Mouse (Mus musculus) liver, embryonic 16.5 days (tissue): ENCODE data around the gene Etv5. TPM values are rescaled to one million over a fixed set of nuclear protein-coding genes. Genes with fewer than 3 reads are reported as not detected.
A peak's percentile ranks its signal among the peaks of the same experiment; 100 is the strongest.

Source experiments
- ATAC-seq: fragments of 200-750 bp; cut with Nextera tagmentation; 2 replicates; pipeline ENCODE4 v1.8.0; 2017; ENCODE audit warnings: low read depth, mild to moderate bottlenecking, moderate number of reproducible peaks, moderate library complexity
- H3K27ac ChIP-seq: fragments of 300-500 bp; sonication (generic); 2 replicates; pipeline ENCODE4 v1.5.1; 2014; ENCODE audit warnings: mild to moderate bottlenecking, low read length
- H3K27me3 ChIP-seq: fragments of 300-500 bp; sonication (generic); 2 replicates; pipeline ENCODE4 v1.6.1; 2014; ENCODE audit warnings: low read depth, low read length, mixed read lengths; ENCODE audit not compliant: control insufficient read depth, insufficient read depth
- H3K36me3 ChIP-seq: fragments of 300-500 bp; sonication (generic); 2 replicates; pipeline ENCODE4 v1.6.1; 2014; ENCODE audit warnings: mild to moderate bottlenecking; ENCODE audit not compliant: control insufficient read depth, insufficient read depth
- H3K4me1 ChIP-seq: fragments of 300-500 bp; sonication (generic); 2 replicates; pipeline ENCODE4 v1.6.1; 2014; ENCODE audit warnings: low read depth, low read length, mixed read lengths; ENCODE audit not compliant: control insufficient read depth
- H3K4me2 ChIP-seq: fragments of 300-500 bp; sonication (generic); 2 replicates; pipeline ENCODE4 v1.6.1; 2014; ENCODE audit warnings: low read depth, low read length, mixed read lengths
- H3K4me3 ChIP-seq: fragments of 300-500 bp; sonication (generic); 2 replicates; pipeline ENCODE4 v1.5.1; 2014; ENCODE audit warnings: low read depth, mild to moderate bottlenecking, low read length
- H3K9ac ChIP-seq: fragments of 300-500 bp; sonication (generic); 2 replicates; pipeline ENCODE4 v1.6.1; 2014; ENCODE audit warnings: low read depth, low read length
- H3K9me3 ChIP-seq: fragments of 300-500 bp; sonication (generic); replicated peaks from 2 replicates; pipeline ENCODE4 v1.6.1; 2016; ENCODE audit warnings: low read length; ENCODE audit not compliant: control insufficient read depth
- WGBS: fragments of 180-500 bp; shearing (Covaris S2); extraction: QIAGEN DNeasy Blood & Tissue Kit; methylation state at CpG from one replicate; pipeline ENCODE4 v1.1.7; 2014; ENCODE audit not compliant: insufficient replicate concordance; 5-methylcytosine and 5-hydroxymethylcytosine counted together
- polyA plus RNA-seq: library from polyadenylated mRNA; unstranded; fragments of >200 nt; fragmentation: Nextera tagmentation; extraction: Ambion mirVana; gene quantifications from 2 replicates; pipeline ENCODE4 v1.2.1, GENCODE M21; 2015

The Etv5 gene
- polyA plus RNA-seq, 1 experiment from 2014 or later: 3.8 TPM

GRCm38 (mm10) chr16:22434530-22434929 is 5.0 kb downstream of the Etv5 start:
- no peak overlapping the region for H3K4me3 ChIP-seq
- H3K4me1 ChIP-seq: peaks cover 6% of the 10 kb centered on the region
- no peak overlapping the region for H3K4me2 ChIP-seq
- H3K9me3 ChIP-seq: no peaks in the 10 kb centered on the region
- no peak overlapping the region for H3K27ac ChIP-seq
- ATAC-seq: no peak
- H3K9ac ChIP-seq: no peak overlapping the region
- peaks cover 16% of the 10 kb centered on the region for H3K27me3 ChIP-seq
- WGBS: 69% methylated on average over 5 of the region's 5 CpGs
- no peaks in the 10 kb centered on the region for H3K36me3 ChIP-seq

- Histone ChIP-seq H3K27ac (no peak overlapping the region), H3K4me3 (no peak overlapping the region), H3K4me2 (no peak overlapping the region), H3K27me3 (peaks cover 12% of the 10 kb centered on the region), H3K9me3 (no peaks in the 10 kb centered on the region), H3K4me1 (peaks cover 5% of the 10 kb centered on the region), H3K9ac (no peak overlapping the region), H3K36me3 (no peaks in the 10 kb centered on the region)
- ATAC-seq: no peak
- WGBS: 47% methylated on average over 12 of the region's 12 CpGs
These were observed 5.6 kb downstream of the Etv5 start for GRCm38 (mm10) chr16:22433944-22434343.

- WGBS: 35% methylated on average over 12 of the region's 12 CpGs
- ATAC-seq: no peak
These were observed 7.7 kb downstream of the Etv5 start for GRCm38 (mm10) chr16:22431773-22432172.

DNA sequence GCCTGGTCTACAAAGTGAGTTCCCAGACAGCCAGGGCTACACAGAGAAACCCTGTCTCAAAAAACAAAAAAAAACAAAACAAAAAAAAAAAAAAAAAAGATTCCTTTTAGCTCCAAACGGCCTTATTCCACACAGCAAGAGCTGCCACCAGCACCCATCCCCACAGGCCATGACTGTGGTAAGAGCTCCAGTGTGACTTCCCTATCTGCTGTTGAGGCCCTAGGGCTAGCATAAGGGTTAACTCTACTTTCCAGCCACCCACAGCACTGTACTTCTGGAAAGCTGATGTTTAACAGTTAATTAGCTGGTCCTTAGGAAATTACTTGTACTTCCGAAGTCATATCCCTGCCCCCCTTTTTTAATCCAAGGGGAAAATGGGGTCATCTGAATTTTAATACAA is 8.2 kb downstream of the Etv5 start:
- H3K4me2 ChIP-seq: no peak overlapping the region
- no peaks in the 10 kb centered on the region for H3K36me3 ChIP-seq
- H3K9ac ChIP-seq: no peak overlapping the region
- no peaks in the 10 kb centered on the region for H3K9me3 ChIP-seq
- H3K27me3 ChIP-seq: no peaks in the 10 kb centered on the region
- no peak for ATAC-seq
- H3K4me3 ChIP-seq: no peak overlapping the region
- no peaks in the 10 kb centered on the region; the same call in 1 of the 2 replicates for H3K4me1 ChIP-seq
- WGBS: 44% methylated on average over 2 of the region's 2 CpGs
- no peak overlapping the region for H3K27ac ChIP-seq

More at GRCm38 (mm10) chr16:22431773-22432172, 7.7 kb downstream of the Etv5 start:
- Histone ChIP-seq H3K4me3 (no peak overlapping the region), H3K27me3 (no peaks in the 10 kb centered on the region), H3K36me3 (no peaks in the 10 kb centered on the region), H3K4me2 (no peak overlapping the region), H3K4me1 (no peaks in the 10 kb centered on the region; the same call in 1 of the 2 replicates), H3K9me3 (no peaks in the 10 kb centered on the region), H3K27ac (no peak overlapping the region), H3K9ac (no peak overlapping the region)

DNA sequence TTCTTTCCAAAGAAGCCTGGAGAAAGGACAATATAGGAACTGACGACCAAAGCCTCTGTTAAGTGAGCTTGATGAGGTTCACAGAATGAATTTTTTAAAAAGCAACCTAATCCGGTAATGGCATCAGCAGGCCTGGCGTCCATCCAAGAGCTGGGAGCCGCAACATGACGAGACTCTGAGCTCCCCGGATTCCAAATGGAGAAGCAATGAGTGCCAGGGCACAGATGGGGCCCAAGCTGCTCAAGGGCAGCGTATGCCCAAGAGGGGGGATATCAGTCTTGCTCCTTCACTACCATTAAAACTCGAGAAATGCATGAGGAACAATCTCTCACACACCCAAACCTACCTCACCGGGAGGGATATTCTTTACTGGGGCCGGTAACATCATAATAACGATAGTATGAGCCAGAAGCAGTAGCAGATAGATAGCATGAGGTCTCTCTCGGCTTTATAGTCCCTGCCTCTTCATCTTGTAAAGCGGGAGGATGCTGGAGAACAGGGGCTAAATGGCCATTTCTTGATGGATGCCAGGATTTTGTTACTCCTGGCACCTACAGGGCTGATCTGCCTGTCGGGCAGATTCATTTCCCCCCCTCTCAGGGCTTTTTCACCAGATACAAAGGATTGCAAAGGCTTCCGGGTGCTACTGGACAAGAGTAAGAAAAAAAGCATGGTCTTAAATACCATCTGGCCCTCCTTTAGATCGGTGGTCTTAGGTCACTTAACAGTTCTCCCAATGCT is 9.1 kb downstream of the Etv5 start:
- Histone ChIP-seq H3K4me3 (no peak overlapping the region), H3K27me3 (no peaks in the 10 kb centered on the region), H3K27ac (no peak overlapping the region), H3K9ac (no peak overlapping the region), H3K9me3 (no peaks in the 10 kb centered on the region), H3K4me2 (no peak overlapping the region), H3K4me1 (no peaks in the 10 kb centered on the region; the same call in 1 of the 2 replicates), H3K36me3 (no peaks in the 10 kb centered on the region)
- ATAC-seq: no peak
- WGBS: 66% methylated on average over 16 of the region's 16 CpGs

DNA sequence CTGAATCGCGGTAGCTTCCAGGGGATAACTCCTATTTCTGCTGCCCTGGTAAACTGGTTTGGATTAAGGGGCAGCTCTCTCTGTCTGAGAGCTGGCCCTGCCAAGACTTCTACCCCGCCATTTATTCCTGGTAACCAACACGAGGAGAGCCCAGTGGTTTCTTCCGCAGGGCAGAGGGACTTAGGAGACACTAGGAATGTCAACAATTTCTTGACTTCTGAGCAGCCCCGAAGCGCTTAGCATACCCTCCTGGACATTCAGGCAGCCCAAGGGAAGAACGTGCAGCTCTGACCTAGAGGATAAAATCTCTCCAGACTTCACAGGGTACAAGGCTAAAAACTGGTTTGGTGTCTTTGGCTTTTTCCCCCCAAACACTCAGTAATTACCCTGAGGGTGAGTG is 10.1 kb downstream of the Etv5 start:
- H3K4me2 ChIP-seq: peak overlapping the region; percentile 22; the same call in 1 of the 2 replicates
- H3K27ac ChIP-seq: no peak overlapping the region
- no peaks in the 10 kb centered on the region for H3K27me3 ChIP-seq
- H3K4me3 ChIP-seq: no peak overlapping the region
- no peaks in the 10 kb centered on the region for H3K9me3 ChIP-seq
- H3K4me1 ChIP-seq: no peaks in the 10 kb centered on the region; the same call in 1 of the 2 replicates
- WGBS: 39% methylated on average over 8 of the region's 8 CpGs
- H3K9ac ChIP-seq: no peak overlapping the region
- H3K36me3 ChIP-seq: no peaks in the 10 kb centered on the region
- no peak for ATAC-seq

DNA sequence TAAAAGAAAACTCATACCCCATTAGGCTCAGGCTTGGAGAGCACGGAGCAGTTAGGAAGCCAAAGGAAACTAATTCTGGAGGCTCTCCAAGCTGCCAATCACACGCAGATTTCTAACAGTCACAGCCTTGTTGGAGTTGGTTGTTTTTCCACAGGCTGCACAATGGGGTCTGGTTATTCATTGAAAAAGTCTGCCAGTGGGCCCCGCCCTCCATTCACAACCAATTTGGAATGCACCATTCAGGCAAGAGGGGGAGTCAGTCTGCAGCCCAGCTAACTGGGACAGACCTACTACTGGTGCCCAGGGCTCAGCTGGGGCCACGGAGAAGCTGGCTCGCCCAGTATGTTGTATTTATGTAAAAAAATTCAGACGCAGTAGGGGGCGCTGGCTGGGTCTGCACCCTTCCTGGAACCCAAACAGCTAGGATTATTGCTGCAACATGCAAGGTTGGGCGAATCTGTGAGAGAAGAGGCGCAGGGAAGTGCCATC is 10.6 kb downstream of the Etv5 start:
- H3K9ac ChIP-seq: no peak overlapping the region
- ATAC-seq: peak; percentile 82
- no peak overlapping the region for H3K27ac ChIP-seq
- 7% methylated on average over 9 of the region's 9 CpGs for WGBS
- H3K4me1 ChIP-seq: no peaks in the 10 kb centered on the region; the same call in 1 of the 2 replicates
- no peaks in the 10 kb centered on the region for H3K27me3 ChIP-seq
- no peak overlapping the region for H3K4me3 ChIP-seq
- peak overlapping the region; percentile 31 for H3K4me2 ChIP-seq
- H3K36me3 ChIP-seq: no peaks in the 10 kb centered on the region
- no peaks in the 10 kb centered on the region for H3K9me3 ChIP-seq

- no peaks in the 10 kb centered on the region for H3K9me3 ChIP-seq
- no peaks in the 10 kb centered on the region; the same call in 1 of the 2 replicates for H3K4me1 ChIP-seq
- H3K4me2 ChIP-seq: no peak overlapping the region
- no peak overlapping the region for H3K27ac ChIP-seq
- no peaks in the 10 kb centered on the region for H3K36me3 ChIP-seq
- no peaks in the 10 kb centered on the region for H3K27me3 ChIP-seq
- ATAC-seq: no peak
- H3K9ac ChIP-seq: no peak overlapping the region
- H3K4me3 ChIP-seq: no peak overlapping the region
- WGBS: 71% methylated on average over 7 of the region's 7 CpGs
These were observed 12.7 kb downstream of the Etv5 start for GRCm38 (mm10) chr16:22426866-22427265.

- H3K4me2 ChIP-seq: no peak overlapping the region
- no peaks in the 10 kb centered on the region for H3K36me3 ChIP-seq
- no peaks in the 10 kb centered on the region for H3K27me3 ChIP-seq
- 76% methylated on average over 5 of the region's 5 CpGs for WGBS
- no peak overlapping the region for H3K4me3 ChIP-seq
- ATAC-seq: no peak
- no peaks in the 10 kb centered on the region for H3K4me1 ChIP-seq
- no peak overlapping the region for H3K9ac ChIP-seq
- H3K9me3 ChIP-seq: no peaks in the 10 kb centered on the region
- H3K27ac ChIP-seq: no peak overlapping the region
These were observed 17.3 kb downstream of the Etv5 start for GRCm38 (mm10) chr16:22422256-22422655.
